Mouse (Mus musculus) ovary, postnatal 14 days (tissue): ENCODE results near the gene Pafah1b2.

Experiments
- DNase-seq: peaks from one replicate; pipeline ENCODE4 v3.0.0; 2022; ENCODE audit warnings: low spot score

Pafah1b2 gene

GRCm38 (mm10) chr9:45980611-45981010, 31.9 kb downstream of the Pafah1b2 start:
- DNase-seq: no peak

GRCm38 (mm10) chr9:45979778-45980177, 32.7 kb downstream of the Pafah1b2 start:
- no peak for DNase-seq

- DNase-seq: no peak
These were observed 35.6 kb downstream of the Pafah1b2 start for GRCm38 (mm10) chr9:45976884-45977283.

- no peak for DNase-seq
These were observed 48.9 kb downstream of the Pafah1b2 start for GRCm38 (mm10) chr9:45963577-45963976.

GRCm38 (mm10) chr9:45961855-45962254, 50.6 kb downstream of the Pafah1b2 start:
- DNase-seq: no peak

- DNase-seq: no peak
These were observed 52.8 kb downstream of the Pafah1b2 start for GRCm38 (mm10) chr9:45959661-45960060.

GRCm38 (mm10) chr9:45958851-45959250, 53.6 kb downstream of the Pafah1b2 start:
- no peak for DNase-seq

- no peak for DNase-seq
These were observed 54.3 kb downstream of the Pafah1b2 start for GRCm38 (mm10) chr9:45958023-45958670.

GRCm38 (mm10) chr9:45955107-45955963, 57.2 kb downstream of the Pafah1b2 start, which contains the start of gene Sidt2:
TSS of gene Sidt2 (minus strand) at chr9:45955258.
- peak; percentile 76 for DNase-seq

- no peak for DNase-seq
These were observed 58.0 kb downstream of the Pafah1b2 start for GRCm38 (mm10) chr9:45954294-45955106.

GRCm38 (mm10) chr9:45953511-45954293, 58.8 kb downstream of the Pafah1b2 start:
- no peak for DNase-seq

GRCm38 (mm10) chr9:45952890-45953289, 59.6 kb downstream of the Pafah1b2 start:
- DNase-seq: no peak

GRCm38 (mm10) chr9:45952057-45952456, 60.4 kb downstream of the Pafah1b2 start:
- no peak for DNase-seq

- no peak for DNase-seq
These were observed 65.7 kb downstream of the Pafah1b2 start for GRCm38 (mm10) chr9:45946872-45947183.

GRCm38 (mm10) chr9:45946182-45946871, 66.2 kb downstream of the Pafah1b2 start:
- DNase-seq: no peak

GRCm38 (mm10) chr9:45945721-45946120, 66.8 kb downstream of the Pafah1b2 start:
- DNase-seq: no peak

- DNase-seq: no peak
These were observed 67.7 kb downstream of the Pafah1b2 start for GRCm38 (mm10) chr9:45944506-45945400.

- no peak for DNase-seq
These were observed 68.6 kb downstream of the Pafah1b2 start for GRCm38 (mm10) chr9:45943628-45944505.

- no peak for DNase-seq
These were observed 69.6 kb downstream of the Pafah1b2 start for GRCm38 (mm10) chr9:45942916-45943315.
